Mouse (Mus musculus) bone marrow, adult 2 months (tissue): ENCODE data around the gene Map7. TPM values are rescaled to one million over a fixed set of nuclear protein-coding genes. Genes with fewer than 3 reads are reported as not detected.

Experiments
- H3K27ac ChIP-seq: fragments of 200-500 bp; 2 replicates; pipeline ENCODE4 v1.5.1; 2012; ENCODE audit warnings: low read depth, mild to moderate bottlenecking, control low read depth, inconsistent platforms, low read length; ENCODE audit not compliant: control insufficient read depth, poor library complexity, insufficient read depth
- H3K4me1 ChIP-seq: fragments of 200-500 bp; 2 replicates; pipeline ENCODE4 v1.6.1; 2011; ENCODE audit warnings: low read length; ENCODE audit not compliant: control insufficient read depth, insufficient read depth
- H3K4me3 ChIP-seq: fragments of 200-500 bp; replicated peaks from 2 replicates; pipeline ENCODE3; 2011; ENCODE audit warnings: mild to moderate bottlenecking, low read depth, low read length, control low read depth; ENCODE audit not compliant: control insufficient read depth
- CTCF ChIP-seq: fragments of 200-500 bp; IDR thresholded peaks from 2 replicates; pipeline ENCODE4 v1.5.1; 2011; ENCODE audit warnings: low read length, control low read depth; ENCODE audit not compliant: control insufficient read depth, insufficient read depth
- POLR2A ChIP-seq: fragments of 200-500 bp; IDR thresholded peaks from 2 replicates; pipeline ENCODE4 v1.6.1; 2011; ENCODE audit warnings: low read depth, mild to moderate bottlenecking, control low read depth, low read length, borderline replicate concordance; ENCODE audit not compliant: control insufficient read depth
- WGBS: fragments of 180-500 bp; shearing (Covaris S2); methylation state at CpG from one replicate; pipeline ENCODE4 v1.1.7; 2018; 5-methylcytosine and 5-hydroxymethylcytosine counted together
- polyA plus RNA-seq: library from polyadenylated mRNA; stranded (reverse); fragments of >200 nt; gene quantifications from 2 replicates; pipeline ENCODE4 v1.2.4, GENCODE M21; 2011; ENCODE audit warnings: low replicate concordance; ENCODE audit not compliant: missing spikeins, insufficient read depth, insufficient read length

Gene Map7
- polyA plus RNA-seq, 1 experiment: 17.3 TPM

DNA sequence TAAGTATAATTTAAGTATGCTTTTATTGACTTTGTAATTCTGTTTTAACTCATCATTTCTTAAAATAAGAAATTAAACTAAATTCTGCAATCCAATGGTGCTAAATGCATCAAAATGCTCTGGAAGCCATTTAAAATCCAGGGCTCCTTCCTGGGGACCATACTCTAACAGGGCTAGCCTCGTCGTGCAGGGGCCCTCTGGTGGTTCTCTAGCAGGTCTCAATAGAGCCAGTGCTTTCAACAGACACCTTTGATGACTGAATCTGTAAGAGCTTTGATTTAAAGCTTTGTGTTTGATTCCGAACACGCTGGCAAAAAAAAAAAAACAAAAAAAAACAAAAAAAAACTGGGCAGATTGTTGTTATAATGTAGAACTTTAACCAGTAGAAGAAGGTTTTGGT lies 70.6 kb downstream of the Map7 start:
- H3K27ac ChIP-seq: no peak overlapping the region
- TF ChIP-seq CTCF: no peak
- no peak for TF ChIP-seq POLR2A
- peaks cover 3% of the 10 kb centered on the region for H3K4me1 ChIP-seq
- WGBS: 24% methylated on average over 4 of the region's 4 CpGs
- no peak overlapping the region for H3K4me3 ChIP-seq

DNA sequence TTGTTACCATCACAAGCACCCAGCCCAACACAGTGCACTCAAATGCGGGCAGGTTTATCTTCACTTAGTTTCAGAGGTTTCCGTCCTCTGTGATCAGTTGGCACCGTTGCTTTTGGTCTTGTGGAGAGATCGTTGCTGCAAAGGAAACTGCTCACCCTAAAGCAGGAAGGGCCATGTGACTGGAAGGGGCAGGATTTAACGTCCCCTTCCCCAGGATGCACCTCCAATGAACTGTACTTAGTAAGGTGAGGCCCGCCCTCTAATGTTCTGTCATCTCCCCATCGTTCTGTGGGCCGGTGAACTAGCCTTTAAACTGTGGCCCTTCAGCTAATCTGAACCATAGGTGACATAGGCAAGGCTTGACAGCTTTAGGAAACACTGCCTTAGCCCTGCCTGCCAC lies 71.3 kb downstream of the Map7 start:
- peaks cover 1% of the 10 kb centered on the region for H3K4me1 ChIP-seq
- no peak overlapping the region for H3K4me3 ChIP-seq
- TF ChIP-seq CTCF (no peak), POLR2A (no peak)
- no peak overlapping the region for H3K27ac ChIP-seq
- WGBS: 4% methylated on average over 8 of the region's 8 CpGs

DNA sequence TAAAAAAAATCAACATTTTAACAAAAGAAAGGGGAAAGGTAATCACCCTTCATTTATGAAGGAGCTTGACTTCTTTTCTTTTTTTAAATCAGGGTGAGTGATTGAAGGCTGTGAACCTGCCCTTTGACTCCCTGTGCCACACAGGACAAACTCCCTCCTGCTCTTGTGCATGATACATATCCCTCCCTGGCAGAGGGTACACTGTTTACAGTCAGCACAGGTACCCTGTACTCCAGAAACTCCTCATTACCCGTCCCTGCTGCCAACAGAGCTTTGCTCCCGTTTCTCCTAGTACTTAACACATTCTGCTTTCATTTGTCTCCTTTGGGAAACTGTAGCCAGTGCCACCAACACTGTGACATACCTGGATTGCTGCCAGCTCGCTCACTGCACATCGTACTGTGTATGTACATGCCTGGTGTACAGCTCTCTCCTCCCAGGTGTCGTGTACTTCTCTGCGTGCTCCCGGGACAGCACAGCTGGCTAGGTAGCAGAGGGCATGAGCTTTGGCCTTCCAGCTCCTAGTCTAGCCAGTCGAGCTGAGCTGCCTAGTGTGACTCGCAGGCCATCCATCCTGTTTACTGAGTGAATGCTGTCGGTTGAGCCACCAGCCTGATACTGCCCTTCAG lies 72.3 kb downstream of the Map7 start:
- Histone ChIP-seq H3K4me3 (no peak overlapping the region), H3K27ac (no peak overlapping the region), H3K4me1 (peaks cover 1% of the 10 kb centered on the region)
- WGBS: 48% methylated on average over 10 of the region's 10 CpGs
- TF ChIP-seq POLR2A (no peak), CTCF (no peak)

DNA sequence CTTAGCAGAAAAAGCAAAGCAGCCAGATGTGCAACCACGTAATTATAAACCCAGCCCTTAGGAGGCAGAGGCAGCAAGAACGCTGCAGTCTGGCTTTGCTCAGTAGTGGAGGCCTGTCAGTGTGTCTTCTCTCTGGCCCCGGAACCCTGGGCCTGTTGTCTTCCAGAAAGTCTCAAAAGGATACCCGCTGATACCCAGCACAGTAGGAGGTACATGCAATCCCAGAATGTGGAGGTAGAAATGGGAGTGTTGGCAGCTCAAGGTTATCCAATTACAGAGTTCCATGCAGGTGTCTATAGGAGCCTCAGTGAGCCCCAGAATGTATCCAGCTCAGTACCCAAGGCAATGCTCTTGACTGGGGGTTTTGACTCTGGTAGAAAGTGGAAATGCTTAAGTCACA lies 73.7 kb downstream of the Map7 start:
- H3K4me3 ChIP-seq: no peak overlapping the region
- WGBS: 88% methylated on average over 4 of the region's 4 CpGs
- TF ChIP-seq CTCF (no peak), POLR2A (no peak)

DNA sequence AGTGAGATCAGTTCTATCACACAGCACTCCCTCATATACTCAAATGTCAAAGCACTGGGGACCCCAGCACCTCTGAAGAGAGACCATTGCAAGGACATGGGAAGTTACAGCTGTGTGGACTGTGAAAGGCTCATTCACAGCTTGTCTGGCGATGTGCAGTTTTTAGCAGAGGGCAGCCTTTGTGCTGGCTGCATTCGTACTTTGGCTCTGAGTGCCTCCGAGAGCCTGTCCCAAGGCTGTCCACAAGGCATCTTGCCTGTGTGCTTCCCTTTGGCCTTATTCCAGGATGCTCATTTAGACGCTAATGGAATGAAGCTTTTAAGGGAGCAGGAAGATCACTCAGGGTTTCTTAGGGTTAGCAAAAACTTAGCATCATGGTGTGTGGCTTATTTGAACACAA lies 78.5 kb downstream of the Map7 start:
- Histone ChIP-seq H3K4me3 (no peak overlapping the region), H3K27ac (no peak overlapping the region), H3K4me1 (peaks cover 1% of the 10 kb centered on the region; the same call in 1 of the 2 replicates)
- TF ChIP-seq CTCF (no peak), POLR2A (no peak)
- WGBS: 71% methylated on average over 4 of the region's 4 CpGs

More for the DNA sequence above, 73.7 kb downstream of the Map7 start:
- H3K27ac ChIP-seq: no peak overlapping the region
- H3K4me1 ChIP-seq: peaks cover 1% of the 10 kb centered on the region

DNA sequence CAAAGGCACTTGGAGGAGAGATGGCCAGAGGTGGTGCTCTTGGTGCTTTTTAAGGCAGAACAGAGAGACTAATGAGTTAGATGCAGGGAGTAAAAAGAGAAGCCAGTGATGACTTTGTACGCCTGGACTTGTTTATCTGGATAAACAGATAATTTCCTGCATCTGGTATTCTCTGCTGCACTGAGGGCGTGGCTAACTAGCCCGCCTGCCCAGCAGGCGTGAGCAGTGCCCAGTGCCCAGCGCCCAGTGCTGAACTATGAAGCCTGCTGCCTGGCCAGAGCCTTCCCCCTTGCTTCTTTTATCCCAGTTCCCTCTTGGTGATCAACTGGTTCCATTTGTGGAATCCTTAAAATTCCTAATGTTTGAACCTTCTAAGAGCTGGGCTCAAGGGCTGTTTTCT lies 81.8 kb downstream of the Map7 start:
- TF ChIP-seq POLR2A (no peak), CTCF (no peak)
- Histone ChIP-seq H3K27ac (no peak overlapping the region), H3K4me3 (no peak overlapping the region), H3K4me1 (peaks cover 1% of the 10 kb centered on the region; the same call in 1 of the 2 replicates)
- 59% methylated on average over 5 of the region's 5 CpGs for WGBS

DNA sequence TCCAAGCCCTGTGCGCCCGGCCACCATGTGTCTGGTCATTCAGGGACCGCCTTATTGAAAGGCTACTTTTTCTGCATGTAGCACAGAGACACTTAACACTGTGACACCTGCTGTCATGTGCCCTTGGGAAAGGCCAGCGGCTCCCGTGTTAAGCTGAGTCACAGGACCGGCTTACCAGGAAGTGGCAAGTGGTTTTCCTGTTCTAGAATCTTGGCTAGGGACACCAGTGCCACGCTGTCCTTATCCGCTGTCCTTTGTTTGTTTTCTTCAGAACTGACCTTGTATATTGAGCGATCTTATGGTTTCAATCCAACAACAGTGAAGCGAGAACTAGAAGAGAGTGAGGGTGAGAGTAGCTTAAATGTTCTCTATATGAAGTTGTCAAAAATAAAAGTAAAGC lies 85.2 kb downstream of the Map7 start:
- no peak for TF ChIP-seq POLR2A
- TF ChIP-seq CTCF: no peak
- peaks cover 1% of the 10 kb centered on the region; the same call in 1 of the 2 replicates for H3K4me1 ChIP-seq
- H3K27ac ChIP-seq: no peak overlapping the region
- WGBS: 40% methylated on average over 10 of the region's 10 CpGs
- H3K4me3 ChIP-seq: no peak overlapping the region

DNA sequence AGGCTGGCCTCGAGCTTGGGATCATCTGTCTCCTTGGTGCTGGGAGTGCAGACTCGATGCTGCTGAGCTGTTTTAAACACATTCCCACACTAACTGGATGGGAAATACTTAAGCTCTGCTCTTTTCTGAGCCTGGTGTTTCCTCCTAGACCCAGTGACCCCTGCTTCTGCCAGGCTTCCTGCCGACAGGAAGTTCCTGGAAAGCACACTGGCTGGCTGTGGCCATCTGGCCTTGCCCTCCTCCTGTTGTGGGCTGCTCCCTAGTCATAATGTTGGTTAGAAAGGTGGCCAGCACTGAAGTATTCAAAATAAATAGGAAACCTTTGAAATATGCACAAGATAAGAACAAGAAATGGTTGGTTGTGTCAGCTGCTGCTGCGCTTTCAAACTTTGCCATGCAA lies 86.2 kb downstream of the Map7 start:
- Histone ChIP-seq H3K4me3 (no peak overlapping the region), H3K27ac (no peak overlapping the region), H3K4me1 (peaks cover 1% of the 10 kb centered on the region; the same call in 1 of the 2 replicates)
- TF ChIP-seq POLR2A: no peak
- no peak for TF ChIP-seq CTCF
- WGBS: 33% methylated on average over 4 of the region's 4 CpGs

DNA sequence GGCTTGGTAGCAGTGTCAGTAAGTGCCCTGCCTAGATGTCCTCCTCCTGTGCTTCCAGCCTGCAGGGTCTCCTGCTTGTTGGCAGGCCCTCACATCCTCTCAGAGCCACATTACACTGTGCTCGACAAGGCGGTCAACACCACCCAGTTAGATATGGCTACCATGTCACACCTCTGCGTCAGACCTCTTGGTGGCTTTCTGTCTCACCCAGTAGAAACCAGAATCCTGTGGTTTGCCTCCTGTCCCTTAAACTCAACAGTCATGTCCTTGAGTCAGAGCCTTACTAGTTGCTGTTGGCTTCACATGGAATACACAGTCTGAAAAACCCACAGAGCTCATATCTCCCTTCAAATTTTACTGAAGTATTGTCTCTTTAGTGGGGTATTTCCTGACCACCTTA lies 87.4 kb downstream of the Map7 start:
- Histone ChIP-seq H3K4me1 (peaks cover 1% of the 10 kb centered on the region; the same call in 1 of the 2 replicates), H3K27ac (no peak overlapping the region), H3K4me3 (no peak overlapping the region)
- TF ChIP-seq POLR2A (no peak), CTCF (no peak)
- 61% methylated on average over 3 of the region's 3 CpGs for WGBS
